7 mouse cellular contexts compared by ENCODE assay signal in the genomic region with DNA sequence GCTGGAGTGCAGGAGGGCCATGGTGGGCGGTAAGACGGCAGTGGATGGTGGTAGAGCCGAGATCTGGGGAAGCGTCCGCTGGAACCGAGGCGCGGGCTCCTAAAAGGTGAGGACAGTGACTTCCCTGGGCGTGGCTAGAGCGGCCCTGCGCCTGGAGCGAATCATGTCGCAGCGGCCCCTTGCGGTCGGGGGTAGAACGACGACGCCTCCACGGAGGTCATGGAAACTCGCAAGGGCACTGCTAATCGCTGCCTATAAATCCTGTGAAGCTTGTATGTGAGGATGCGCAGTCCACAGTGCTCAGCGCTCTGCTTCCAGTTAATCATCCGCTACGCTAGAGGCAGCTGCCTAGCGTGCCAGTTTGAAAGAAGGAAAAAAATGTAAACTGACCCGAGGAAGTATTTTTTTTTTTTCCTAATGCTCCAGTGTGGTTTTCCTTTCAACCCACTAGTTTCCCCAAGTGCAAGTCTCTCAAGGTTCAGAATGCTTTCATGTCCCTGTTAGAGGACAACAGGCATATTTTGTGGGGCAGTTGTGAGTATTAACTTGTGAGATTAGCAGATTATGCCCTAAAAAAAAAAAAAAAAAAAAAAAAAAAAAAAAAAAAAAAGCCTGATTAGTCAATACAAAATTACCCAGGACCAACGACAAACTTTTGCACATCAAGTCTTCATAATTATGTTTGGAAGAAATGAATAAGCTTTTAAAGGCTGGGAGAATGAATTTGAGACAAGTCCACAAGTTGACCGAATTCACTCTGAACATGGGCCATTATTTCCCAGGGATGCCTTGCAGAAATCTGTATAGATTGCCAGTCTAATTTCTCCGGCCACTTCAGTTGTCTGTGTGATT. TPM values are rescaled to one million over a fixed set of nuclear protein-coding genes. Genes with fewer than 3 reads are reported as not detected.
DNase-seq lines count a peak whose midpoint lies in the region; ATAC-seq lines count a peak whose summit lies in the region.

A gene (minus strand): TSS at position 263 of the 852 bp plus-strand sequence.

- no peaks in the 10 kb centered on the region for H3K27me3 ChIP-seq in intestine, embryonic 16.5 days (replicated peaks; ENCODE audit: control insufficient read depth, insufficient read depth, low read length)
- no peaks in the 10 kb centered on the region for H3K27me3 ChIP-seq in midbrain, embryonic 11.5 days (ENCODE audit: control insufficient read depth, insufficient read depth, low read length)

- H3K27ac ChIP-seq in intestine, embryonic 16.5 days (ENCODE audit: low read length), result peak within 1 kb of the TSS; percentile 85
- peak within 1 kb of the TSS; percentile 71 for H3K27ac ChIP-seq in midbrain, embryonic 11.5 days (ENCODE audit: low read depth, low read length)

- WGBS in intestine, embryonic 16.5 days, result 8% methylated on average over 31 of the region's 31 CpGs
- WGBS in midbrain, embryonic 11.5 days, result 8% methylated on average over 31 of the region's 31 CpGs

- intact Hi-C loops in left cerebral cortex, postnatal 36 days (cut with DNase I), result no loop called here

- H3K4me3 ChIP-seq in intestine, embryonic 16.5 days (ENCODE audit: low read length), result peak within 1 kb of the TSS; percentile 96
- peak within 1 kb of the TSS; percentile 89 for H3K4me3 ChIP-seq in midbrain, embryonic 11.5 days (ENCODE audit: low read depth, low read length)

- peak; percentile 94 for DNase-seq in adrenal gland, adult 2 months
- peak; percentile 85 for DNase-seq in embryo, embryonic 11.5 days (ENCODE audit: low read depth, low spot score)
- peak; percentile 74 to 90 for DNase-seq in gastrocnemius, postnatal 4 days (ENCODE audit: low spot score in 2 of 2)
- DNase-seq in left cerebral cortex, postnatal 36 days (ENCODE audit: low spot score in 2 of 2), result peak; percentile 89 to 90
- DNase-seq in midbrain, embryonic 11.5 days (ENCODE audit: low spot score, missing footprints), result peak; percentile 99
- DNase-seq in skeletal muscle tissue, adult 2 months (ENCODE audit: low read depth, low spot score), result peak; percentile 86

- H3K36me3 ChIP-seq in intestine, embryonic 16.5 days (ENCODE audit: control insufficient read depth, insufficient read depth, low read length), result no peaks in the 10 kb centered on the region
- H3K36me3 ChIP-seq in midbrain, embryonic 11.5 days (ENCODE audit: control insufficient read depth, insufficient read depth, low read length), result no peaks in the 10 kb centered on the region

- H3K4me2 ChIP-seq in intestine, embryonic 16.5 days (ENCODE audit: low read depth, low read length), result peak within 1 kb of the TSS; percentile 84
- peak within 1 kb of the TSS; percentile 45 for H3K4me2 ChIP-seq in midbrain, embryonic 11.5 days

- peak; percentile 74 for ATAC-seq in intestine, embryonic 16.5 days
- ATAC-seq in midbrain, embryonic 11.5 days (ENCODE audit: low FRiP score), result peak; percentile 86

- H3K9me3 ChIP-seq in intestine, embryonic 16.5 days (ENCODE audit: control insufficient read depth, low read length), result no peaks in the 10 kb centered on the region
- no peaks in the 10 kb centered on the region for H3K9me3 ChIP-seq in midbrain, embryonic 11.5 days (ENCODE audit: control insufficient read depth, low read length)

- H3K4me1 ChIP-seq in intestine, embryonic 16.5 days (ENCODE audit: control insufficient read depth, insufficient read depth, low read length), result peaks cover 25% of the 10 kb centered on the region
- peaks cover 8% of the 10 kb centered on the region for H3K4me1 ChIP-seq in midbrain, embryonic 11.5 days (ENCODE audit: control insufficient read depth, insufficient read depth, low read length)

- peak within 1 kb of the TSS; percentile 87 for H3K9ac ChIP-seq in intestine, embryonic 16.5 days (ENCODE audit: low read depth, low read length)
- peak within 1 kb of the TSS; percentile 86 for H3K9ac ChIP-seq in midbrain, embryonic 11.5 days (ENCODE audit: low read length)

RNA-seq across cellular contexts. Expression of the gene that starts here (rescaled TPM):
- total RNA-seq in adrenal gland, adult 2 months (2021), result 100 to 1,000 TPM; 131 to 140 TPM
- 105 and 111 TPM in 2 replicates for polyA plus RNA-seq in adrenal gland, adult 2 months (2012; rRNA removed)
- 100 to 1,000 TPM; 230 to 251 TPM for total RNA-seq in gastrocnemius, postnatal 4 days (2021)
- polyA plus RNA-seq in intestine, embryonic 16.5 days (2015; fragmentation: Nextera tagmentation; extraction: Ambion mirVana), result 281 and 283 TPM in 2 replicates
- 100 to 1,000 TPM; 211 to 254 TPM for total RNA-seq in left cerebral cortex, postnatal 36 days (2021)
- polyA plus RNA-seq in midbrain, embryonic 11.5 days (2014; fragmentation: Nextera tagmentation; extraction: Ambion mirVana), result 84.1 and 88.6 TPM in 2 replicates

Comparison
In these comparisons a context has a peak if more than half of its experiments do, and no peak if none do; other contexts are left out.
1. Peak in every context shown above with its lines: DNase-seq, ATAC-seq, H3K4me3 ChIP-seq and H3K27ac ChIP-seq.